Mouse (Mus musculus): ENCODE results near the gene Cpn2.

DNA sequence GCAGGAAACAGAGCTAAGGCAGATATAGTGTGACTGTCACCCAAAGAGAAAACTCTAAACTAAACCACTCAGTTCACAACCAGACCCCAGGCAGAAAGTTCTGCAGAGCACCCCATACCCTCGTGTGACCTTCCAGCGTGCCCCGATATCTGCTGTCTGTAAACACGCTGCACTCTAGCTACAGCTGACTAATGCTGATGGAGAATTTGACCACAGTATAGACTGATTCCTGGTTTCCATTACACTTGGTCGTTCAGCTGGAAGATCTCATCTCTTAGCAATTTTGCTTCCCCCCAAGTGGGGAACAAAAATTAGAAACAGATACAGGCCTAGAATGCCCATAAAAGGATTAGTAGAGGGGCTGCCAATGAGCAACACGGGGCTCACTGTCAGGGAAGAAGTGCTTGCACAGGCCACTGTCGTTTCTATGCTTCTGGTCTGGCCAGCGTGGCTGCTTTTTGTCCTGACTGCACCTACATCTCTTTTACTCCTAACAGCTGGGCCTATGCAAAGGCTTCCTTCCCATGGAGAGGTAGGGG lies 4.0 kb upstream of the Cpn2 start:
- TF ChIP-seq CTCF (IDR thresholded peaks at IDR 0.05; ENCODE audit: borderline replicate concordance, control insufficient read depth, extremely low read depth, insufficient read depth, low read length, poor library complexity) (no peak), POLR2A (IDR thresholded peaks at IDR 0.05; ENCODE audit: control insufficient read depth, extremely low read depth, insufficient read depth, low read length, poor library complexity) (no peak)
